Mouse (Mus musculus) liver, embryonic 15.5 days (tissue): ENCODE measurements around the gene Sdhb. TPM values are rescaled to one million over a fixed set of nuclear protein-coding genes. Genes with fewer than 3 reads are reported as not detected.

Source experiments
- ATAC-seq: fragments of 200-750 bp; cut with Nextera tagmentation; 2 replicates; pipeline ENCODE4 v1.8.0; 2017; ENCODE audit warnings: moderate number of reproducible peaks, mild to moderate bottlenecking, moderate library complexity; ENCODE audit not compliant: insufficient read depth
- H3K27ac ChIP-seq: fragments of 300-500 bp; sonication (generic); replicated peaks from 2 replicates; pipeline ENCODE4 v1.5.1; 2015; ENCODE audit warnings: mild to moderate bottlenecking, inconsistent platforms
- H3K27me3 ChIP-seq: fragments of 300-500 bp; sonication (generic); 2 replicates; pipeline ENCODE4 v1.6.1; 2015; ENCODE audit warnings: mild to moderate bottlenecking, inconsistent platforms
- H3K36me3 ChIP-seq: fragments of 300-500 bp; sonication (generic); replicated peaks from 2 replicates; pipeline ENCODE4 v1.6.1; 2015; ENCODE audit warnings: moderate library complexity, mild to moderate bottlenecking, inconsistent platforms
- H3K4me1 ChIP-seq: fragments of 300-500 bp; sonication (generic); replicated peaks from 2 replicates; pipeline ENCODE4 v1.6.1; 2015; ENCODE audit warnings: inconsistent platforms
- H3K4me2 ChIP-seq: fragments of 300-500 bp; sonication (generic); 2 replicates; pipeline ENCODE4 v1.6.1; 2015; ENCODE audit warnings: moderate library complexity, mild to moderate bottlenecking, inconsistent platforms
- H3K4me3 ChIP-seq: fragments of 300-500 bp; sonication (generic); replicated peaks from 2 replicates; pipeline ENCODE4 v1.5.1; 2015; ENCODE audit warnings: mild to moderate bottlenecking, inconsistent platforms
- H3K9ac ChIP-seq: fragments of 300-500 bp; sonication (generic); 2 replicates; pipeline ENCODE4 v1.6.1; 2015; ENCODE audit warnings: moderate library complexity, mild to moderate bottlenecking, inconsistent platforms
- H3K9me3 ChIP-seq: fragments of 300-500 bp; sonication (generic); replicated peaks from 2 replicates; pipeline ENCODE4 v1.6.1; 2016; ENCODE audit warnings: inconsistent platforms
- WGBS: fragments of 180-500 bp; shearing (Covaris S2); methylation state at CpG from one replicate; pipeline ENCODE4 v1.1.7; 2015; ENCODE audit warnings: mixed read lengths; ENCODE audit not compliant: insufficient replicate concordance; 5-methylcytosine and 5-hydroxymethylcytosine counted together
- polyA plus RNA-seq: library from polyadenylated mRNA; unstranded; fragments of >200 nt; fragmentation: Nextera tagmentation; extraction: Ambion mirVana; gene quantifications from 2 replicates; pipeline ENCODE4 v1.2.1, GENCODE M21; 2015

Sdhb gene
- polyA plus RNA-seq, 1 experiment from 2014 or later = 196 TPM

- Histone ChIP-seq H3K27ac (peak overlapping the region; percentile 81), H3K4me2 (peak overlapping the region; percentile 87), H3K4me3 (peak overlapping the region; percentile 85), H3K4me1 (peaks cover 58% of the 10 kb centered on the region), H3K27me3 (peaks cover 4% of the 10 kb centered on the region), H3K9me3 (no peaks in the 10 kb centered on the region), H3K36me3 (peaks cover 11% of the 10 kb centered on the region), H3K9ac (peak overlapping the region; percentile 80)
- no peak for ATAC-seq
- 29% methylated on average over 8 of the region's 8 CpGs for WGBS
Observed at GRCm38 (mm10) chr4:140962207-140962909, 1.4 kb downstream of the Sdhb start.

- Histone ChIP-seq H3K27ac (peak overlapping the region; percentile 72), H3K4me2 (peak overlapping the region; percentile 87), H3K4me1 (peaks cover 54% of the 10 kb centered on the region), H3K4me3 (peak overlapping the region; percentile 85; the same call in 1 of the 2 replicates), H3K9ac (no peak overlapping the region), H3K9me3 (no peaks in the 10 kb centered on the region), H3K36me3 (peaks cover 17% of the 10 kb centered on the region), H3K27me3 (no peaks in the 10 kb centered on the region)
- 25% methylated on average over 5 of the region's 5 CpGs for WGBS
- ATAC-seq = no peak
Observed at GRCm38 (mm10) chr4:140962950-140963349, 1.9 kb downstream of the Sdhb start.

GRCm38 (mm10) chr4:140963941-140964597, 3.1 kb downstream of the Sdhb start:
- no peak for ATAC-seq
- no peak overlapping the region for H3K4me2 ChIP-seq
- H3K36me3 ChIP-seq = peaks cover 20% of the 10 kb centered on the region
- 59% methylated on average over 9 of the region's 9 CpGs for WGBS
- H3K27ac ChIP-seq = no peak overlapping the region
- peaks cover 54% of the 10 kb centered on the region for H3K4me1 ChIP-seq
- no peaks in the 10 kb centered on the region for H3K27me3 ChIP-seq
- H3K9ac ChIP-seq = no peak overlapping the region
- H3K4me3 ChIP-seq = no peak overlapping the region
- no peaks in the 10 kb centered on the region for H3K9me3 ChIP-seq

- Histone ChIP-seq H3K27me3 (no peaks in the 10 kb centered on the region), H3K4me1 (peaks cover 53% of the 10 kb centered on the region), H3K9me3 (no peaks in the 10 kb centered on the region), H3K4me3 (no peak overlapping the region), H3K36me3 (peaks cover 24% of the 10 kb centered on the region), H3K9ac (no peak overlapping the region), H3K27ac (no peak overlapping the region), H3K4me2 (no peak overlapping the region)
- WGBS = 19% methylated on average over 7 of the region's 7 CpGs
- no peak for ATAC-seq
Observed at GRCm38 (mm10) chr4:140964620-140965019, 3.6 kb downstream of the Sdhb start.

GRCm38 (mm10) chr4:140967386-140968159, 6.6 kb downstream of the Sdhb start:
- Histone ChIP-seq H3K4me3 (no peak overlapping the region), H3K9me3 (no peaks in the 10 kb centered on the region), H3K27me3 (no peaks in the 10 kb centered on the region), H3K27ac (no peak overlapping the region), H3K36me3 (peaks cover 51% of the 10 kb centered on the region), H3K9ac (no peak overlapping the region), H3K4me2 (no peak overlapping the region), H3K4me1 (peaks cover 27% of the 10 kb centered on the region)
- 78% methylated on average over 11 of the region's 11 CpGs for WGBS
- no peak for ATAC-seq

- H3K36me3 ChIP-seq = peaks cover 87% of the 10 kb centered on the region
Observed at GRCm38 (mm10) chr4:140971691-140972090, 10.7 kb downstream of the Sdhb start.

GRCm38 (mm10) chr4:140974408-140974807, 13.4 kb downstream of the Sdhb start:
- Histone ChIP-seq H3K9me3 (no peaks in the 10 kb centered on the region), H3K4me2 (no peak overlapping the region), H3K4me1 (peaks cover 31% of the 10 kb centered on the region), H3K4me3 (no peak overlapping the region), H3K27ac (no peak overlapping the region), H3K27me3 (no peaks in the 10 kb centered on the region), H3K36me3 (peaks cover 80% of the 10 kb centered on the region), H3K9ac (no peak overlapping the region)
- 84% methylated on average over 6 of the region's 6 CpGs for WGBS
- ATAC-seq = no peak

More at GRCm38 (mm10) chr4:140971691-140972090, 10.7 kb downstream of the Sdhb start:
- peaks cover 11% of the 10 kb centered on the region for H3K4me1 ChIP-seq
- H3K4me2 ChIP-seq = no peak overlapping the region
- no peak overlapping the region for H3K4me3 ChIP-seq
- ATAC-seq = no peak
- no peaks in the 10 kb centered on the region for H3K9me3 ChIP-seq
- 70% methylated on average over 13 of the region's 13 CpGs for WGBS
- H3K27me3 ChIP-seq = no peaks in the 10 kb centered on the region
- H3K9ac ChIP-seq = no peak overlapping the region
- H3K27ac ChIP-seq = no peak overlapping the region

GRCm38 (mm10) chr4:140975356-140975755, 14.4 kb downstream of the Sdhb start:
- H3K9me3 ChIP-seq = no peaks in the 10 kb centered on the region
- no peak overlapping the region for H3K9ac ChIP-seq
- H3K4me1 ChIP-seq = peaks cover 31% of the 10 kb centered on the region
- no peak overlapping the region for H3K4me2 ChIP-seq
- WGBS = 75% methylated on average over 7 of the region's 7 CpGs
- H3K36me3 ChIP-seq = peaks cover 79% of the 10 kb centered on the region
- H3K4me3 ChIP-seq = no peak overlapping the region
- H3K27ac ChIP-seq = no peak overlapping the region
- no peaks in the 10 kb centered on the region for H3K27me3 ChIP-seq
- ATAC-seq = no peak

- no peak overlapping the region for H3K4me2 ChIP-seq
- H3K4me1 ChIP-seq = peaks cover 31% of the 10 kb centered on the region
- no peak overlapping the region for H3K9ac ChIP-seq
- peaks cover 61% of the 10 kb centered on the region for H3K36me3 ChIP-seq
- H3K9me3 ChIP-seq = no peaks in the 10 kb centered on the region
- no peak overlapping the region for H3K27ac ChIP-seq
- no peak for ATAC-seq
- no peaks in the 10 kb centered on the region for H3K27me3 ChIP-seq
- no peak overlapping the region for H3K4me3 ChIP-seq
- 59% methylated on average over 10 of the region's 10 CpGs for WGBS
Observed at GRCm38 (mm10) chr4:140977278-140977677, 16.3 kb downstream of the Sdhb start.

GRCm38 (mm10) chr4:140977886-140978692, 17.1 kb downstream of the Sdhb start:
- WGBS = 46% methylated on average over 14 of the region's 14 CpGs
- H3K4me2 ChIP-seq = no peak overlapping the region
- H3K27ac ChIP-seq = no peak overlapping the region
- H3K27me3 ChIP-seq = no peaks in the 10 kb centered on the region
- H3K4me1 ChIP-seq = peaks cover 35% of the 10 kb centered on the region
- H3K9ac ChIP-seq = no peak overlapping the region
- H3K36me3 ChIP-seq = peaks cover 53% of the 10 kb centered on the region
- H3K9me3 ChIP-seq = no peaks in the 10 kb centered on the region
- no peak for ATAC-seq
- no peak overlapping the region for H3K4me3 ChIP-seq
